Mouse (Mus musculus) layer of hippocampus, postnatal 10 days (tissue): Measurements from ENCODE around the gene Pdia5. TPM values are rescaled to one million over a fixed set of nuclear protein-coding genes. Genes with fewer than 3 reads are reported as not detected.
A peak's percentile ranks its signal among the peaks of the same experiment; 100 is the strongest.

Experiments
- DNase-seq, 2 experiments: peaks; one replicate each; pipeline ENCODE4 v3.0.0; 2021; ENCODE audit warnings: low spot score in 2 of 2
- total RNA-seq, 2 experiments: library from RNA; stranded (reverse); gene quantifications; 2 replicates each; pipeline ENCODE4 v1.2.3; 2021

Gene Pdia5
- total RNA-seq, 2 experiments from 2014 or later = 5.0 to 5.2 TPM

DNA sequence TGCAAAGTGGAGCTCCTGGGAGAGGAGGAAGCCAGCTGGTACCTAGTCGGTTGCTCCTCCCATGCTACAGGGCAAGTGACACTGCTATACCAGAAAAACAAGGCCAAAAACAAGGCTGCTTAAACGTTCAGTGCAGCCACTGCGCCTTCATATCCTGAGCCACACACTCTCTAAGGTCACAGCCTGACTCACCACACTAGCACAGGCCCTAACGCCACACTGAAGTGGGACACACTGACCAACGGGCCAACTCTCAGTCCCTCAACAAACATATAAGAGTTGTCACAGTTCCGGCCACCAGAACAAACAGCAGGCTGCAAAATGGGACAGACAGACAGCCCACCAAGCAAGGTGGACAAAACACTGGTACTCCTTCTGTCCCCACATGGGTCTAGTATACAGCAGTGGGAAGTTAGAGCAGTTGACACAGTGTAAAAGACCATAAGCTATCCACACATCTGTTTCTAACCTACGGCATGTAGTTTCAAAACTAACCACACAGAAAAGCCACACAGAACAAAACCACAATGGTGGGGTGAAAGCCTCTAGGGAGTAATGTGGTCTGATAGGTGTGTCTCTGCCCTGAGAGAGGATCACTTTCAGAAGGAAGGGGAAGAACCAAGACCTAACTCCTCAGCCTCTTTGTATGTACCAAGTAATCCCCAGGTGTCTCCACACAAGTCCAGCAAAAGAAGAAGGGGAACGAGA lies 6.0 kb downstream of the Pdia5 start:
- DNase-seq = no peak

DNA sequence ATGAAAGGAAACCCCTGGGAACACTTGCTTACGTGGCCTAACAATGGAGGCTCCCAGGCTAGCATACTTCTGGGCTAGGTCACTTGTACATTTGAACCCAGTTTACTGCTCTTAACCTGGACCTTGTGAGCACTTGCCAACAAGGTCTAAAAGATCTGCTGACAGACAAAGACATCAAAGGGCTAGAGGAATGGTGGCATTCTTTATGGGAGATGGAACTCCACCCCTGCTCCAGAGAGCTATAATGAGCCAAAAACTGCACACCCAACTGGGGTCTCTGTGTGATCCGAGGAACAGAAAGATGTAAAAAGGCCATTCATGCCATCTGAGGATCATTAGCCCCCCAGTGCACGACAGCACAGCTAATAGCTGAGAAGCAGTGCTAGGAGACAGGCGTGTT lies 6.6 kb downstream of the Pdia5 start:
- DNase-seq = no peak

GRCm38 (mm10) chr16:35479301-35479700 lies 11.4 kb downstream of the Pdia5 start:
- peak in 1 of 2 experiments; percentile 31 for DNase-seq

- no peak for DNase-seq
Measured at GRCm38 (mm10) chr16:35477273-35477672, 13.4 kb downstream of the Pdia5 start.

GRCm38 (mm10) chr16:35472569-35473275 lies 18.0 kb downstream of the Pdia5 start:
- no peak for DNase-seq

DNA sequence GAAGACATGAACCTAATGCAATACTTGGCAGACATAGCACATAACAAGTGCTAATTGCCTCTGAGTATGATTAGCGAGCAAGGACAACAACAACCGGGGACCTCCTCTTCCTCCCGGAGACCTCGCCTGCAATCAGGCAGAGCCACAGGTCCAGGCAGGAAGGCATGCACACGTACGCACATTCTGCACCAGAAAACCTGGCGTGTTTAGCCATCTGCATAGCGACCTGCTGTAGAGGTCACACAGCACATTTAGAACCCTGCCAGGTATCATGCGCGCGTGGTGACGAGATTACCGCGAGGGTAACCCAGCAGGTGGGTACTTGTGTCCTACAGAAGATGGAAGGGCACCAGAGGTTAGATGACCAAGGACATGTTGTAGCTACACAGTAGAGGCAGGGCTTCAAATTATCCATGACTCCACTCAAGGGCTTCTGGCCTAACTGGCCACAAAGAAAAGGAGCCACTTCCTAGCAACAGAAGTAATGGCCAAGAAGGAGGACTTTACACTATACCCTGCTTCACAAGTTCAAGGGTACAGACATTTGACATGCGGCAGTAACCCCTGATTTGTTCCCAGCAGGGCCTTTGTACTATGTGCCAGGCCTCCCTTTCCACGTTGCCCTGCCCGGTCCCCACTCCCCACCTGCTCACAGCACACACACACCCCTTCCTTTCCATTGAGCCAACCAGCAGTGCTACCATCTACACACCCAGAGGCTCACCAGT lies 18.7 kb downstream of the Pdia5 start:
- DNase-seq = no peak

DNA sequence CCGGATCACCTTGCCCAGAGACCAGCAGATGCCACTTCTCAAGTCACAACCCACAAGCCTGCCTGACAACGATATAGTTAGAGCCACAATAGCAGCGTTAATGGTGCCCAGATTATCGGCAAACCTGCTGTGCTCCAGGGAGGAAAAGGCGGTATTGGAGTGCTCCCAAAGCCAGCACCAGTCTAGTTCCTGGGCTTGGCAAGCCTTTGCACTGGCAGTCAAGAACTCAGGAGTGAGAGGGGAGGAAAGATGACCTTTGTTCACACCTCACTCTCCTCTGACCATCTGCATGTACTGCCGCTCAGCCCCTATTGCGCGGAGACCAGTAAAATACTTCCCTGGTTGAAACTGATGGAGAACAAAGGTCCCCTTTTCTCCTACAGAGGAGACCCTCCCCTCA lies 19.7 kb downstream of the Pdia5 start:
- DNase-seq = no peak

DNA sequence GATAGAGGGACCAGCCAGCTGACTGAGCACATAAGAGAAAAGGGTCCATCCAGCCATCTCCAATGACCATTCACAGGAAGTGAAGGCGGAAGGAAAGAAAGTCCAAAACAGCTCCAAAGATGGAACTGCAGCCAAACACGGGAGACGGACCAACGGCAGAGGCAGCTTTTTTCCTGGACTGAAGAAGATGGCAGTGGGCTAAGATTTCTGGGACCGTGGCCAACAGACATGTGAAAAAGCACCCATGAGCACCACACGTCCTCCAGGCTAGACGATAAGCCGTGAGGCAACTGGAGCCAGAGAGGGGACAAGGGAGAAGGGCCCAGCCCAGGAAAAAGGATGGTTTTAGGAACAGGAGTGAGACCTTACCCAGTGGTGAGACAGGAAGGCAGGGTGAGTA lies 20.6 kb downstream of the Pdia5 start:
- peak in 1 of 2 experiments; percentile 22 for DNase-seq

DNA sequence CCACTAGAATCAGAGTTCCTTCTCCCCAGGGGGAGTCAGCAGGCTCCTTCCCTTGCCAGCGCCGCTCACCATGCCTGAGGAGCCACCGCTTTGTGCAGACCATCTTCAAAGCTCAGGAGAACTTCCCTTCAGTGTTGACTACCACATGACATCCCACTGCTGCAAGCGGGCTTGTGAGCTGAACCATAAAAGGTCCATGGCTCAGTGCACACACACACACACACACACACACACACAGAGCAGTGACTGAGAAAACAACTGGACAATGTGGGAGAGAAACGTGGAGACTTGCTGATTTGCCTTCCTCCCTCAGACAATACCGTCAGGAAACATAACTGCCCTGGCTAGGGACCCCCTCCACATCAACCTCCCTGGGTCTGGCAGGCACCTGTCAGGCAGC lies 21.7 kb downstream of the Pdia5 start:
- no peak for DNase-seq

GRCm38 (mm10) chr16:35467044-35467443 lies 23.6 kb downstream of the Pdia5 start:
- no peak for DNase-seq

- no peak for DNase-seq
Measured at GRCm38 (mm10) chr16:35465808-35466351, 24.8 kb downstream of the Pdia5 start.

- DNase-seq = no peak
Measured at GRCm38 (mm10) chr16:35464686-35465308, 25.9 kb downstream of the Pdia5 start.

DNA sequence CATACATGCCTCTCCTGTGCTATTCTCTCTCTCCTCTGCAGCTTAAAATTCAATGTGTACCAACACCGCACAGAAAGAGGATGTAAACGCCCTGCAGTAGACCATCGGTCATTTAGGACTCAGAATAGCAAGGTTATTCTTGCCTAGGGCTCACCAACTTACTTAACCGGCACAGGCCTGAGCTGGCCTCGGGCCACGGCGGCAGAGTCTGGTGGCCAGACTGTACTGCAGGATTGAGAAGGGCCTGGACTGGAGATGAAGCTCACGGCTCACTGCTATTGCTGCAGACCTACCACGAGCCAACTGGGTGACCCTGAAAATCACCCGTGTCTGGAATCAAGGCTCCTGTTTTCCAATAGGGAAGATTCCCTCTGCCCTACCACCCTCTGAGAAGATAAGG lies 27.0 kb downstream of the Pdia5 start:
- DNase-seq = no peak

GRCm38 (mm10) chr16:35462955-35463354 lies 27.7 kb downstream of the Pdia5 start:
- DNase-seq = no peak

DNA sequence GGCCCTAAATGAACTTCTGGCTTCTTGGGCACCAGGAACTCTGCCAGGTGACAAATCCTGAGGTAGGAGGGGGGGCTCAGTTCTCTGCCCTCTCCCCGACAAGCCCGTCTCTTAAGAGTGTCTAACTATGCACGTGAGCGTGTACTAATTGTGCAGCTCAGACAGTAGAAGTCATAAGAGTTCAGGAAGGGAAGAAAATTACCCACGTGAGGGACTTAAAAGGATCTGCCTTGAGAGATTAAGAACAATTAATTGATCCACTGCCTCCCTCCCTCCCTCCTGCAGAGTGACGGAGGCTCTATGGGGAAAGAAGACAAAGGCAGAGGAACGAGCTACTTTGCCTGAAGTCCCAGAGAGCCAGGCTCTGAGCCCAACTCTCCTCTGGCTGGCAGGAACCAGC lies 31.1 kb downstream of the Pdia5 start:
- DNase-seq = no peak

GRCm38 (mm10) chr16:35458297-35458696 lies 32.4 kb downstream of the Pdia5 start:
- no peak for DNase-seq

GRCm38 (mm10) chr16:35457488-35457887 lies 33.2 kb downstream of the Pdia5 start:
- DNase-seq = no peak

DNA sequence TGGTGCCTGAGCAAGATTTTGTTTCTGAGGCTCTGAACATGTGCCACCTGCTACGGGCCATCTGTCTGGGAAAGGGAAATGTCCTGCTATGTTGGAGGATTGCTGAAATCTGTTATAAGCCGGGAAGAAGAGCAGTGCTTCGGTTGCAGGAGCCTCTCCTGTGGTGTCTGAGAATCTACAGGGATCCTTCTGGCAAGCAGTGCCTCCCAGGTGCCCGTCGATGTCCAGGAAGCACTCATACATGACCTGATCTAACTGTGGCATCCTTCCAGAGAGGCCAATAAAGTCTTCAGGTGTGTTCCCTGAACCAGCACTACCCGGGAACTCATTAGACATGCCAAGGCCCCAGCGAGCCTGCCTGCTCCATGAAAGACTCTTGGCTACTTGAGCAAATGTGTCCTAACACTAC lies 33.7 kb downstream of the Pdia5 start:
- DNase-seq = no peak

GRCm38 (mm10) chr16:35456305-35456704 lies 34.4 kb downstream of the Pdia5 start:
- no peak for DNase-seq

DNA sequence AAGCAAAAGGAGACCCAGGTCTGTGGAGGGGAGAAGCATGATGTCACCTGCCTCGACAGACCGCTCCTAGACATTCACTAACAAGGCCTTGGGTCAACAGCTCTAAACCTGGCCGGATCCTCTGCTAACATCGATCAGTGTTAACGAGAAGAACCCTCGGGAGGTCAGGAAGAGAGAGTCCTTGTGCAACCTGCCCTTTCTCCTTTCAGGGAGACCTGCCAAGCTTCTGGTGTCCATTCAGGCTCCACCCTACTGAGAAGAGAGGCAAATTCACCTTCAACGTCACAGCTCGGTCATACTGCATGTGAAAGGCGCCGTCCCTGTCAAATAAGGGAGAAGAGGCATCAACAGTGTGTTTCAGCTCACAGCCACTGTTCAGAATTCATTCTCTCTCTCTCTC lies 34.9 kb downstream of the Pdia5 start:
- DNase-seq = no peak

DNA sequence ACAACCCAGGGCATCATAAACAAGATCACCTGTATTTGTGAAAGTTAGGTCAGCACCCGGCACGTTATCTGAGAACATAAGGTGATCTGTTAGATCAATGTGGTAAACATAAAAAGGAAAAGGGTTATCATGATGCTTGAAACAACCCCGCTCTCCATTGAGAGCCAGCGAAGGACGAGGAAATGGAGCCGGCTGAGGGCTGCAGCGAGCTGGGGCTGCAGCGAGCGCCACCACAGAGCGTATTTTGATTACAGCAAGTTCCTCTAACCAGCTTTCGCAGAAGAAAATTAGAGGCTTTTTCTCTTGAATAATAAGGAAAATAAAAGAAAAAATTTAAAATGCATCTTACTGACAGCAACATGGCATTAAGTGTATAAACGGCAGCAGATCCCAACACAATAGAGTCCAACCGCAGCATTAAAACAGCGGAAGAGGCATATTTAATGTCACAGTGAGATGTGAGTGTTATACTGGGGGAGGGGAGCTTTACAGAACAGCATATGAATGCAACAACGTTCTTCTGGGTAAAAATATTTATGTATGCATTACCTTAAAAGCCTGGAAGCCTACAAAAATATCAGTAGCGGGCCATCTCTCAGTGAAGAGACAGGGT lies 40.5 kb downstream of the Pdia5 start:
- DNase-seq = no peak
